Mouse (Mus musculus) hematopoietic multipotent progenitor cell, adult 10-12 weeks (in vitro differentiated cells): ENCODE results near the gene Kansl2. TPM values are rescaled to one million over a fixed set of nuclear protein-coding genes. Genes with fewer than 3 reads are reported as not detected.

ENCODE experiments used
- polyA plus RNA-seq: library from polyadenylated mRNA; stranded (reverse); fragments of >175 nt; gene quantifications from 2 replicates; pipeline ENCODE4 v1.2.3, GENCODE M21; 2012; ENCODE audit warnings: low replicate concordance

Kansl2 gene
- 19.5 and 29.1 TPM in 2 replicates for polyA plus RNA-seq

GRCm38 (mm10) chr15:98533881-98534627 lies at the start of gene Kansl2:
Gene Kansl2 (minus strand): TSS chr15:98534264.

GRCm38 (mm10) chr15:98570873-98571538 lies 36.9 kb upstream of the Kansl2 start, which contains the start of the genes Ccnt1 and 4930415O20Rik:
Gene Ccnt1 (minus strand): TSS chr15:98570923.
Gene 4930415O20Rik (plus strand): TSS chr15:98571004.

GRCm38 (mm10) chr15:98492102-98492501 lies 42.0 kb downstream of the Kansl2 start, which contains the start of gene Olfr279:
Gene Olfr279 (plus strand): TSS chr15:98492402.

GRCm38 (mm10) chr15:98482701-98483100 lies 51.4 kb downstream of the Kansl2 start, which contains the start of gene Lalba:
Gene Lalba (minus strand): TSS chr15:98482721.

GRCm38 (mm10) chr15:98469596-98469995 lies 64.5 kb downstream of the Kansl2 start, which contains the start of gene OR5BS1P:
Gene OR5BS1P (plus strand): TSS chr15:98469896.

Other genes with a start within 250 kb of the Kansl2 start
- not detected in 2 replicates for gene Zfp641, start 238.1 kb downstream of the Kansl2 start, polyA plus RNA-seq
- not detected in 2 replicates for gene Olfr285, start 216.9 kb downstream of the Kansl2 start, polyA plus RNA-seq
- gene Olfr284, start 193.3 kb downstream of the Kansl2 start, polyA plus RNA-seq = not detected in 2 replicates
- not detected in 2 replicates for gene Olfr283, start 153.3 kb downstream of the Kansl2 start, polyA plus RNA-seq
- gene Olfr282, start 103.0 kb downstream of the Kansl2 start, polyA plus RNA-seq = not detected in 2 replicates
- gene Olfr281, start 81.7 kb downstream of the Kansl2 start, polyA plus RNA-seq = not detected in 2 replicates
- not detected in 2 replicates for gene OR5BS1P, start 64.4 kb downstream of the Kansl2 start, polyA plus RNA-seq
- gene Lalba, start 51.5 kb downstream of the Kansl2 start, polyA plus RNA-seq = not detected in 2 replicates
- not detected in 2 replicates for gene Olfr279, start 41.9 kb downstream of the Kansl2 start, polyA plus RNA-seq
- 4.2 and 9.9 TPM in 2 replicates for gene Ccnt1, start 36.7 kb upstream of the Kansl2 start, polyA plus RNA-seq
- gene 4930415O20Rik, start 36.7 kb upstream of the Kansl2 start, polyA plus RNA-seq = not detected in 2 replicates
- 2.9 and 7.1 TPM in 2 replicates for gene Adcy6, start 75.8 kb upstream of the Kansl2 start, polyA plus RNA-seq
- 6.9 and 27.7 TPM in 2 replicates for gene Cacnb3, start 96.6 kb upstream of the Kansl2 start, polyA plus RNA-seq
- 73.5 and 74.7 TPM in 2 replicates for gene Ddx23, start 128.6 kb upstream of the Kansl2 start, polyA plus RNA-seq
- 1.9 and 3.4 TPM in 2 replicates for gene Rnd1, start 143.2 kb upstream of the Kansl2 start, polyA plus RNA-seq
- not detected in 2 replicates for gene Ccdc65, start 173.9 kb upstream of the Kansl2 start, polyA plus RNA-seq
- gene Fkbp11, start 193.9 kb upstream of the Kansl2 start, polyA plus RNA-seq = 5.8 and 13.4 TPM in 2 replicates
- gene Arf3, start 228.9 kb upstream of the Kansl2 start, polyA plus RNA-seq = 37.6 and 40.8 TPM in 2 replicates
- gene Wnt10b, start 243.9 kb upstream of the Kansl2 start, polyA plus RNA-seq = 0.73 and 1.2 TPM in 2 replicates